Mouse (Mus musculus) kidney, embryonic 15.5 days (tissue): ENCODE measurements at regions not wholly inside any gene's neighbourhood (a gene's known extent, or its start where the extent isn't known, plus 50 kb on each side); places are given as distances from the start of the nearest gene placed in this dataset.
A peak's percentile ranks its signal among the peaks of the same experiment; 100 is the strongest.
"Not testable (repeated sequence)": the region's sequence is repeated elsewhere in the genome, so short reads cannot be mapped to it uniquely, and the experiment has no call there.

Source experiments
- ATAC-seq: fragments of 200-750 bp; cut with Nextera tagmentation; replicated peaks from 2 replicates; pipeline ENCODE4 v1.8.0; 2017; ENCODE audit warnings: moderate TSS enrichment; ENCODE audit not compliant: low FRiP score
- H3K27ac ChIP-seq: fragments of 300-500 bp; sonication (generic); 2 replicates; pipeline ENCODE4 v1.5.1; 2015; ENCODE audit warnings: mild to moderate bottlenecking, inconsistent platforms
- H3K27me3 ChIP-seq: fragments of 300-500 bp; sonication (generic); 2 replicates; pipeline ENCODE4 v1.6.1; 2015; ENCODE audit warnings: inconsistent platforms
- H3K36me3 ChIP-seq: fragments of 300-500 bp; sonication (generic); 2 replicates; pipeline ENCODE4 v1.6.1; 2015; ENCODE audit warnings: inconsistent platforms
- H3K4me1 ChIP-seq: fragments of 300-500 bp; sonication (generic); 2 replicates; pipeline ENCODE4 v1.6.1; 2015; ENCODE audit warnings: inconsistent platforms
- H3K4me2 ChIP-seq: fragments of 300-500 bp; sonication (generic); 2 replicates; pipeline ENCODE4 v1.6.1; 2015; ENCODE audit warnings: moderate library complexity, mild to moderate bottlenecking, inconsistent platforms
- H3K4me3 ChIP-seq: fragments of 300-500 bp; sonication (generic); replicated peaks from 2 replicates; pipeline ENCODE4 v1.5.1; 2015; ENCODE audit warnings: mild to moderate bottlenecking, inconsistent platforms
- H3K9ac ChIP-seq: fragments of 300-500 bp; sonication (generic); 2 replicates; pipeline ENCODE4 v1.6.1; 2015; ENCODE audit warnings: mild to moderate bottlenecking, inconsistent platforms
- H3K9me3 ChIP-seq: fragments of 300-500 bp; sonication (generic); replicated peaks from 2 replicates; pipeline ENCODE4 v1.6.1; 2016; ENCODE audit warnings: inconsistent platforms
- WGBS: fragments of 180-500 bp; shearing (Covaris S2); methylation state at CpG from one replicate; pipeline ENCODE4 v1.1.7; 2015; ENCODE audit warnings: mixed read lengths; 5-methylcytosine and 5-hydroxymethylcytosine counted together

GRCm38 (mm10) chr8:28473190-28473589 is 1025.7 kb downstream of the Poteg start:
- Histone ChIP-seq H3K4me1 (no peaks in the 10 kb centered on the region), H3K27me3 (no peaks in the 10 kb centered on the region), H3K4me2 (no peak overlapping the region), H3K27ac (no peak overlapping the region), H3K36me3 (no peaks in the 10 kb centered on the region), H3K9ac (no peak overlapping the region), H3K4me3 (no peak overlapping the region), H3K9me3 (no peaks in the 10 kb centered on the region)
- no peak for ATAC-seq
- 85% methylated on average over 2 of the region's 2 CpGs for WGBS

- H3K9me3 ChIP-seq, result no peaks in the 10 kb centered on the region
- H3K4me3 ChIP-seq, result no peak overlapping the region
- H3K9ac ChIP-seq, result no peak overlapping the region
- ATAC-seq, result no peak
- no peak overlapping the region for H3K4me2 ChIP-seq
- no peaks in the 10 kb centered on the region for H3K36me3 ChIP-seq
- no peak overlapping the region for H3K27ac ChIP-seq
- H3K27me3 ChIP-seq, result no peaks in the 10 kb centered on the region
- no peaks in the 10 kb centered on the region for H3K4me1 ChIP-seq
- whole genome bisulfite sequencing, result 75% methylated on average over 3 of the region's 3 CpGs
Observed at GRCm38 (mm10) chr8:28487913-28488312, 1040.4 kb downstream of the Poteg start.

- ATAC-seq, result no peak
- WGBS, result 82% methylated on average over 5 of the region's 5 CpGs
- H3K4me3 ChIP-seq, result no peak overlapping the region
Observed at GRCm38 (mm10) chr8:28503488-28504319, 1056.2 kb downstream of the Poteg start.

GRCm38 (mm10) chr8:28523506-28523905 is 1076.0 kb downstream of the Poteg start:
- H3K9me3 ChIP-seq, H3K4me1 ChIP-seq, ATAC-seq, H3K36me3 ChIP-seq, H3K9ac ChIP-seq, H3K4me3 ChIP-seq, H3K4me2 ChIP-seq, H3K27me3 ChIP-seq, H3K27ac ChIP-seq: not testable (repeated sequence)
- 78% methylated on average over 1 of the region's 1 CpGs for WGBS

More at GRCm38 (mm10) chr8:28503488-28504319, 1056.2 kb downstream of the Poteg start:
- Histone ChIP-seq H3K36me3 (no peaks in the 10 kb centered on the region), H3K9ac (no peak overlapping the region), H3K4me2 (no peak overlapping the region), H3K27ac (no peak overlapping the region), H3K9me3 (no peaks in the 10 kb centered on the region), H3K27me3 (no peaks in the 10 kb centered on the region), H3K4me1 (no peaks in the 10 kb centered on the region)

GRCm38 (mm10) chr8:28547236-28547635 is 1099.8 kb downstream of the Poteg start:
- H3K9ac ChIP-seq, result no peak overlapping the region
- no peak overlapping the region for H3K27ac ChIP-seq
- H3K4me2 ChIP-seq, result no peak overlapping the region
- no peaks in the 10 kb centered on the region for H3K9me3 ChIP-seq
- H3K36me3 ChIP-seq, result no peaks in the 10 kb centered on the region
- H3K27me3 ChIP-seq, result no peaks in the 10 kb centered on the region
- ATAC-seq, result no peak
- no peak overlapping the region for H3K4me3 ChIP-seq
- H3K4me1 ChIP-seq, result no peaks in the 10 kb centered on the region

GRCm38 (mm10) chr8:28559881-28560280 is 1112.4 kb downstream of the Poteg start:
- peak overlapping the region; percentile 5; the same call in 1 of the 2 replicates for H3K4me3 ChIP-seq
- no peaks in the 10 kb centered on the region for H3K9me3 ChIP-seq
- H3K4me1 ChIP-seq, result no peaks in the 10 kb centered on the region
- H3K4me2 ChIP-seq, result peak overlapping the region; percentile 26
- no peaks in the 10 kb centered on the region for H3K36me3 ChIP-seq
- ATAC-seq, result peak; percentile 77
- 24% methylated on average over 9 of the region's 9 CpGs for WGBS
- H3K27ac ChIP-seq, result no peak overlapping the region
- no peak overlapping the region for H3K9ac ChIP-seq
- H3K27me3 ChIP-seq, result no peaks in the 10 kb centered on the region

GRCm38 (mm10) chr8:28579250-28579651 is 1131.8 kb downstream of the Poteg start:
- no peak for ATAC-seq
- no peaks in the 10 kb centered on the region for H3K4me1 ChIP-seq
- no peak overlapping the region for H3K9ac ChIP-seq
- H3K4me3 ChIP-seq, result no peak overlapping the region
- no peak overlapping the region for H3K27ac ChIP-seq
- no peaks in the 10 kb centered on the region for H3K27me3 ChIP-seq
- WGBS, result 20% methylated on average over 8 of the region's 8 CpGs
- H3K36me3 ChIP-seq, result no peaks in the 10 kb centered on the region
- H3K9me3 ChIP-seq, result no peaks in the 10 kb centered on the region
- H3K4me2 ChIP-seq, result no peak overlapping the region

GRCm38 (mm10) chr8:28580821-28581220 is 1133.4 kb downstream of the Poteg start:
- Histone ChIP-seq H3K36me3 (no peaks in the 10 kb centered on the region), H3K4me3 (no peak overlapping the region), H3K9ac (no peak overlapping the region), H3K4me1 (no peaks in the 10 kb centered on the region), H3K9me3 (no peaks in the 10 kb centered on the region), H3K27me3 (no peaks in the 10 kb centered on the region), H3K27ac (no peak overlapping the region), H3K4me2 (no peak overlapping the region)
- 94% methylated on average over 2 of the region's 2 CpGs for WGBS
- ATAC-seq, result no peak

GRCm38 (mm10) chr8:28589999-28590398 is 1142.5 kb downstream of the Poteg start:
- no peaks in the 10 kb centered on the region for H3K27me3 ChIP-seq
- peaks cover 5% of the 10 kb centered on the region; the same call in 1 of the 2 replicates for H3K4me1 ChIP-seq
- no peaks in the 10 kb centered on the region for H3K36me3 ChIP-seq
- H3K27ac ChIP-seq, result no peak overlapping the region
- H3K4me3 ChIP-seq, result no peak overlapping the region
- no peak overlapping the region for H3K9ac ChIP-seq
- no peaks in the 10 kb centered on the region for H3K9me3 ChIP-seq
- no peak overlapping the region for H3K4me2 ChIP-seq
- ATAC-seq, result no peak

- Histone ChIP-seq H3K4me1 (peaks cover 5% of the 10 kb centered on the region; the same call in 1 of the 2 replicates), H3K27me3 (no peaks in the 10 kb centered on the region), H3K9me3 (no peaks in the 10 kb centered on the region), H3K4me2 (no peak overlapping the region), H3K27ac (no peak overlapping the region), H3K36me3 (no peaks in the 10 kb centered on the region), H3K9ac (no peak overlapping the region), H3K4me3 (no peak overlapping the region)
- ATAC-seq, result no peak
- 88% methylated on average over 3 of the region's 3 CpGs for WGBS
Observed at GRCm38 (mm10) chr8:28593238-28593637, 1145.8 kb downstream of the Poteg start.

GRCm38 (mm10) chr8:28594191-28594590 is 1146.7 kb downstream of the Poteg start:
- no peaks in the 10 kb centered on the region for H3K36me3 ChIP-seq
- 42% methylated on average over 12 of the region's 12 CpGs for WGBS
- H3K27ac ChIP-seq, result no peak overlapping the region
- H3K4me2 ChIP-seq, result 0 out of 2 replicates have a peak overlapping the region, but pooled peaks have one; percentile 3
- 0 out of 2 replicates have a peak, but pooled peaks have one; percentile 9 for ATAC-seq
- H3K9ac ChIP-seq, result no peak overlapping the region
- no peaks in the 10 kb centered on the region for H3K27me3 ChIP-seq
- H3K4me3 ChIP-seq, result no peak overlapping the region
- H3K9me3 ChIP-seq, result no peaks in the 10 kb centered on the region
- H3K4me1 ChIP-seq, result peaks cover 5% of the 10 kb centered on the region; the same call in 1 of the 2 replicates

GRCm38 (mm10) chr8:28594606-28595005 is 1147.1 kb downstream of the Poteg start:
- Histone ChIP-seq H3K27ac (no peak overlapping the region), H3K27me3 (no peaks in the 10 kb centered on the region), H3K36me3 (no peaks in the 10 kb centered on the region), H3K4me1 (peaks cover 5% of the 10 kb centered on the region; the same call in 1 of the 2 replicates), H3K4me3 (no peak overlapping the region), H3K4me2 (0 out of 2 replicates have a peak overlapping the region, but pooled peaks have one; percentile 8), H3K9me3 (no peaks in the 10 kb centered on the region), H3K9ac (no peak overlapping the region)
- 33% methylated on average over 8 of the region's 8 CpGs for WGBS
- no peak for ATAC-seq
